In the genomic region with DNA sequence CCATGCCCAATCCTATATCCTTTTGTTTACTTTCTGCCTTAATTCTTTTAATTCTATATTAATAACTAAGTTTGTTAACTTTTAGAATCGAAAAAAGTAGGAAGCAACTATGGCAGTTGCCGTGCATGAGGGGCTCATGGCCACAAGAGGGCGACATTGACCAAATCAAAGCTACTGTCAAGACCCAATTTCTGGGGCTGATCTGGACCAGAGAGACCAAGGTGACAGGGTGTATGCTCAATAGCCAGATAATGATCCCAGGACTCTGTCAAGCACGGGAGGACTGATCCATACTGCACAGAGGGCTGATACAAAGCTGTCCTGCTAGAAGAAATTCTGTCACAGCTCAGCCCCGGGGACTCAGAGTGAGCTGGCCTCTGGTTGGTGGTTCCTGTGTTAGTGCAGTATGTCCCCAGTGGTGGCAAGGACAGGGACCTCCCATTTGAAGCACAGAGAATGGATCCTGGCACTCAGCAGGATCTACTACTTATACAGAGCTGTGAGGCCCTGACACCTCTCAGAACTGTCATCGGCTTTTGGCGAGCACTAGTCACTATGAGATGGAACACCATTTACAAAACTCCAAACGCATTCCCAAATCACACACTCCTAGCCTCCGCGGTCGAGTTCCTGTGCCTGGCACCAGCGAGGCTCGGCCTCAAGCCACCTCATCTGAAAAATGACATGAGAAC, we compare ENCODE assay signal across 9 mouse cellular contexts. TPM values are rescaled to one million over a fixed set of nuclear protein-coding genes. Genes with fewer than 3 reads are reported as not detected.
DNase-seq lines count a peak whose midpoint lies in the region; ATAC-seq and TF ChIP-seq lines count a peak whose summit lies in the region.
"Had no signal": no experiment of that assay in that cellular context is flagged by ENCODE, and none has a peak within 500 bp of the region (broad histone marks: within the 10 kb centered on the region; RNA-seq: fewer than 3 reads in every experiment).

No protein-coding gene starts in this region.

- H3K36me3 ChIP-seq in kidney, embryonic 16.5 days (ENCODE audit: insufficient read depth, low read length), result peaks cover 21% of the 10 kb centered on the region
- H3K36me3 ChIP-seq in liver, embryonic 14.5 days (replicated peaks; ENCODE audit: control insufficient read depth, insufficient read depth, low read depth), result no peaks in the 10 kb centered on the region
- peaks cover 11% of the 10 kb centered on the region for H3K36me3 ChIP-seq in thymus, adult 2 months (ENCODE audit: control insufficient read depth, insufficient read depth, low read length)

- no peak for TF ChIP-seq POLR2A in thymus, adult 2 months (IDR thresholded peaks at IDR 0.05; ENCODE audit: control insufficient read depth, extremely low read depth, insufficient read depth, low read length, poor library complexity)

- no peaks in the 10 kb centered on the region for H3K4me1 ChIP-seq in kidney, embryonic 16.5 days (ENCODE audit: insufficient read depth, low read length)
- H3K4me1 ChIP-seq in liver, embryonic 14.5 days (replicated peaks; ENCODE audit: control insufficient read depth in 2 of 2, insufficient read depth in 2 of 2, low read length in 1 of 2), result no peaks in the 10 kb centered on the region
- H3K4me1 ChIP-seq in thymus, adult 2 months (replicated peaks; ENCODE audit: control insufficient read depth, insufficient read depth, low read length), result no peaks in the 10 kb centered on the region

- H3K9me3 ChIP-seq in kidney, embryonic 16.5 days (ENCODE audit: low read length), result no peaks in the 10 kb centered on the region
- no peaks in the 10 kb centered on the region for H3K9me3 ChIP-seq in liver, embryonic 14.5 days (ENCODE audit: control insufficient read depth, low read length)

- H3K27me3 ChIP-seq in kidney, embryonic 16.5 days (ENCODE audit: insufficient read depth, low read length), result no peaks in the 10 kb centered on the region
- H3K27me3 ChIP-seq in liver, embryonic 14.5 days (ENCODE audit: control insufficient read depth, insufficient read depth, low read length), result no peaks in the 10 kb centered on the region
- no peaks in the 10 kb centered on the region for H3K27me3 ChIP-seq in thymus, adult 2 months (ENCODE audit: control insufficient read depth, insufficient read depth, low read length)

- H3K27ac ChIP-seq in kidney, embryonic 16.5 days (ENCODE audit: low read length), result no peak overlapping the region
- no peak overlapping the region for H3K27ac ChIP-seq in liver, embryonic 14.5 days
- H3K27ac ChIP-seq in thymus, adult 2 months (ENCODE audit: control insufficient read depth, insufficient read depth, low read length), result no peak overlapping the region

- no peak for TF ChIP-seq EP300 in liver, embryonic 14.5 days (IDR thresholded peaks at IDR 0.05; ENCODE audit: low read depth)

- peak; percentile 87 to 88 for DNase-seq in B cell, adult 2 months
- peak; percentile 65 to 91 for DNase-seq in adrenal gland, adult (ENCODE audit: inconsistent age in 2 of 2, low spot score in 1 of 2)
- DNase-seq in embryo, embryonic 10.5 days (ENCODE audit: low spot score), result peak; percentile 86
- peak; percentile 61 for DNase-seq in heart, adult 8-10 months (ENCODE audit: low spot score)
- DNase-seq in liver, embryonic 14.5 days (ENCODE audit: low read depth in 3 of 3, low spot score in 3 of 3), result peak; percentile 10 to 28 (median 11)
- peak; percentile 10 for DNase-seq in ovary, adult 18-20 months (ENCODE audit: low spot score)
- DNase-seq in thymus, adult 2 months, result peak; percentile 74

- ATAC-seq in kidney, embryonic 16.5 days (ENCODE audit: low FRiP score, low TSS enrichment), result 0 out of 2 replicates have a peak, but pooled peaks have one; percentile 37
- ATAC-seq in liver, embryonic 14.5 days (ENCODE audit: insufficient read depth), result no peak

- TF ChIP-seq CTCF in liver, embryonic 14.5 days (IDR thresholded peaks at IDR 0.05; ENCODE audit: low read depth), result peak; percentile 80
- TF ChIP-seq CTCF in thymus, adult 2 months (IDR thresholded peaks at IDR 0.05; ENCODE audit: borderline replicate concordance, control insufficient read depth, extremely low read depth, insufficient read depth, low read length, poor library complexity), result peak; percentile 47; the same call in 1 of the 2 replicates

- no peak overlapping the region for H3K9ac ChIP-seq in kidney, embryonic 16.5 days (replicated peaks; ENCODE audit: low read length)
- no peak overlapping the region for H3K9ac ChIP-seq in liver, embryonic 14.5 days (replicated peaks)

- H3K4me3 ChIP-seq in kidney, embryonic 16.5 days (ENCODE audit: low read length), result no peak overlapping the region
- H3K4me3 ChIP-seq in liver, embryonic 14.5 days (ENCODE audit: insufficient read depth in 1 of 2, low read depth in 2 of 2, low read length in 2 of 2), result no peak overlapping the region
- H3K4me3 ChIP-seq in thymus, adult 2 months (ENCODE audit: control insufficient read depth, insufficient read depth, low read length), result no peak overlapping the region
- H3K4me3 ChIP-seq: erythroblast, embryonic 14.5 days had no signal

- H3K4me2 ChIP-seq in kidney, embryonic 16.5 days (replicated peaks; ENCODE audit: low read depth, low read length), result no peak overlapping the region
- no peak overlapping the region for H3K4me2 ChIP-seq in liver, embryonic 14.5 days (ENCODE audit: low read depth)

- 68% methylated on average over 13 of the region's 13 CpGs for WGBS in kidney, embryonic 16.5 days
- 61% methylated on average over 13 of the region's 13 CpGs for WGBS in liver, embryonic 14.5 days (ENCODE audit: insufficient replicate concordance)
- WGBS in thymus, adult 2 months, result 70% methylated on average over 13 of the region's 13 CpGs

RNA-seq across cellular contexts. Expression of gene Sardh, which starts 32.9 kb away (rescaled TPM):
- total RNA-seq in heart, adult 8-10 months (2022), result 10 to 100 TPM in 2 of 4 experiments, 1 to 10 TPM in 2; 3.5 to 13.3 (median 7.6) TPM
- 64.7 and 71.3 TPM in 2 replicates for polyA plus RNA-seq in kidney, embryonic 16.5 days (2015; fragmentation: Nextera tagmentation; extraction: Ambion mirVana)
- 18.1 and 21.9 TPM in 2 replicates for polyA plus RNA-seq in liver, embryonic 14.5 days (2012; rRNA removed)
- polyA plus RNA-seq in liver, embryonic 14.5 days (2014; fragmentation: Nextera tagmentation; extraction: Ambion mirVana), result 25.9 and 34.9 TPM in 2 replicates
- 10.5 and 12.3 TPM in 2 replicates for polyA plus RNA-seq in thymus, adult 2 months (2012; rRNA removed)

Comparison
In these comparisons a context has a peak if more than half of its experiments do, and no peak if none do; other contexts are left out.
1. DNase-seq: peak in every context shown above with its lines; median percentile 88 in B cell, adult 2 months; 86 in embryo, embryonic 10.5 days; 78 in adrenal gland, adult; 74 in thymus, adult 2 months; 61 in heart, adult 8-10 months; 11 in liver, embryonic 14.5 days; 10 in ovary, adult 18-20 months.